Mouse (Mus musculus) brain, embryonic 14.5 days (tissue): ENCODE data around the gene Hoxd8.

ENCODE experiments used
- CTCF ChIP-seq: fragments of 200-500 bp; IDR thresholded peaks from 2 replicates; pipeline ENCODE4 v1.5.1; 2012; ENCODE audit warnings: inconsistent platforms, mild to moderate bottlenecking, moderate library complexity, borderline replicate concordance; ENCODE audit not compliant: insufficient read depth, insufficient read length; ENCODE audit errors: extremely low read depth
- POLR2A ChIP-seq: fragments of 200-500 bp; IDR thresholded peaks from 2 replicates; pipeline ENCODE4 v1.6.1; 2012; ENCODE audit warnings: mild to moderate bottlenecking, inconsistent platforms, borderline replicate concordance; ENCODE audit not compliant: poor library complexity, insufficient read depth, insufficient read length, severe bottlenecking; ENCODE audit errors: extremely low read depth

GRCm38 (mm10) chr2:74697567-74698121, 6.8 kb upstream of the Hoxd8 start, which contains the start of gene Hoxd9:
- TF ChIP-seq CTCF (peak; percentile 24; the same call in 1 of the 2 replicates), POLR2A (no peak)
